Mouse (Mus musculus) right cerebral cortex, postnatal 36 days (tissue): Measurements from ENCODE around the gene Foxa1.

Experiments used
- DNase-seq, 2 experiments: peaks; one replicate each; pipeline ENCODE4 v3.0.0; 2022; ENCODE audit warnings: low spot score in 2 of 2, mixed read lengths in 1 of 2

The Foxa1 gene

GRCm38 (mm10) chr12:57541118-57541517 is 5.6 kb downstream of the Foxa1 start:
- DNase-seq, result no peak

GRCm38 (mm10) chr12:57539551-57539985 is 7.1 kb downstream of the Foxa1 start:
- DNase-seq, result no peak

GRCm38 (mm10) chr12:57538588-57539550 is 7.8 kb downstream of the Foxa1 start:
- no peak for DNase-seq

GRCm38 (mm10) chr12:57537791-57538587 is 8.7 kb downstream of the Foxa1 start:
- no peak for DNase-seq

- DNase-seq, result no peak
These were observed 9.6 kb downstream of the Foxa1 start for GRCm38 (mm10) chr12:57536909-57537670.

GRCm38 (mm10) chr12:57536056-57536908 is 10.4 kb downstream of the Foxa1 start:
- DNase-seq, result no peak

GRCm38 (mm10) chr12:57534879-57535611 is 11.7 kb downstream of the Foxa1 start:
- no peak for DNase-seq

- DNase-seq, result no peak
These were observed 12.2 kb downstream of the Foxa1 start for GRCm38 (mm10) chr12:57534517-57534878.

- no peak for DNase-seq
These were observed 16.2 kb downstream of the Foxa1 start for GRCm38 (mm10) chr12:57530474-57530873.

- DNase-seq, result no peak
These were observed 18.4 kb downstream of the Foxa1 start for GRCm38 (mm10) chr12:57528335-57528734.

GRCm38 (mm10) chr12:57515702-57516377 is 30.9 kb downstream of the Foxa1 start:
- DNase-seq, result no peak

GRCm38 (mm10) chr12:57514552-57514951 is 32.2 kb downstream of the Foxa1 start:
- no peak for DNase-seq

- DNase-seq, result no peak
These were observed 35.2 kb downstream of the Foxa1 start for GRCm38 (mm10) chr12:57511560-57511959.

GRCm38 (mm10) chr12:57511127-57511526 is 35.6 kb downstream of the Foxa1 start:
- DNase-seq, result no peak

GRCm38 (mm10) chr12:57509726-57510125 is 37.0 kb downstream of the Foxa1 start:
- DNase-seq, result no peak

GRCm38 (mm10) chr12:57508938-57509337 is 37.8 kb downstream of the Foxa1 start:
- no peak for DNase-seq

- no peak for DNase-seq
These were observed 41.4 kb downstream of the Foxa1 start for GRCm38 (mm10) chr12:57505329-57505728.

GRCm38 (mm10) chr12:57500246-57500645 is 46.5 kb downstream of the Foxa1 start:
- no peak for DNase-seq

- no peak for DNase-seq
These were observed 50.2 kb downstream of the Foxa1 start for GRCm38 (mm10) chr12:57496347-57497119.
